Mouse (Mus musculus) lung, postnatal 0 days (tissue): ENCODE measurements around the gene Ppp1r14c. TPM values are rescaled to one million over a fixed set of nuclear protein-coding genes. Genes with fewer than 3 reads are reported as not detected.

Experiments
- ATAC-seq: fragments of 200-750 bp; cut with Nextera tagmentation; 2 replicates; pipeline ENCODE4 v1.8.0; 2017; ENCODE audit warnings: moderate library complexity
- DNase-seq: peaks from one replicate; pipeline ENCODE4 v3.0.0-alpha.2; 2016; ENCODE audit warnings: low spot score
- H3K27ac ChIP-seq: fragments of 300-500 bp; sonication (generic); 2 replicates; pipeline ENCODE4 v1.5.1; 2014; ENCODE audit warnings: antibody characterized with exemption, mild to moderate bottlenecking, low read length, mixed read lengths
- H3K27me3 ChIP-seq: fragments of 300-500 bp; sonication (generic); replicated peaks from 2 replicates; pipeline ENCODE4 v1.6.1; 2014; ENCODE audit warnings: low read length, mixed read lengths; ENCODE audit not compliant: insufficient read depth
- H3K36me3 ChIP-seq: fragments of 300-500 bp; sonication (generic); 2 replicates; pipeline ENCODE4 v1.6.1; 2014; ENCODE audit warnings: low read length, mixed read lengths; ENCODE audit not compliant: insufficient read depth
- H3K4me1 ChIP-seq: fragments of 300-500 bp; sonication (generic); 2 replicates; pipeline ENCODE4 v1.6.1; 2014; ENCODE audit warnings: antibody characterized with exemption, low read depth, low read length, mixed read lengths; ENCODE audit not compliant: insufficient read depth
- H3K4me2 ChIP-seq: fragments of 300-500 bp; sonication (generic); replicated peaks from 2 replicates; pipeline ENCODE4 v1.6.1; 2014; ENCODE audit warnings: low read depth, mild to moderate bottlenecking, low read length, moderate library complexity, mixed read lengths
- H3K4me3 ChIP-seq: fragments of 300-500 bp; sonication (generic); 2 replicates; pipeline ENCODE4 v1.5.1; 2014; ENCODE audit warnings: low read depth, low read length
- H3K9ac ChIP-seq: fragments of 300-500 bp; sonication (generic); replicated peaks from 2 replicates; pipeline ENCODE4 v1.6.1; 2014; ENCODE audit warnings: low read depth, mild to moderate bottlenecking
- H3K9me3 ChIP-seq: fragments of 300-500 bp; sonication (generic); 2 replicates; pipeline ENCODE4 v1.6.1; 2016; ENCODE audit warnings: low read length, mixed read lengths
- CTCF ChIP-seq: IDR thresholded peaks from 2 replicates; pipeline ENCODE4 v1.5.1; 2016; ENCODE audit warnings: antibody characterized with exemption, mild to moderate bottlenecking
- EP300 ChIP-seq: IDR thresholded peaks from 2 replicates; pipeline ENCODE4 v1.6.1; 2016; ENCODE audit warnings: antibody characterized with exemption, mild to moderate bottlenecking, control low read depth
- WGBS: fragments of 180-500 bp; shearing (Covaris S2); extraction: QIAGEN DNeasy Blood & Tissue Kit; methylation state at CpG from one replicate; pipeline ENCODE4 v1.1.7; 2014; 5-methylcytosine and 5-hydroxymethylcytosine counted together
- polyA plus RNA-seq: library from polyadenylated mRNA; unstranded; fragments of >200 nt; fragmentation: Nextera tagmentation; extraction: Ambion mirVana; gene quantifications from 2 replicates; pipeline ENCODE4 v1.2.1, GENCODE M21; 2015

Gene Ppp1r14c
- polyA plus RNA-seq, 1 experiment from 2014 or later, result 148 TPM

DNA sequence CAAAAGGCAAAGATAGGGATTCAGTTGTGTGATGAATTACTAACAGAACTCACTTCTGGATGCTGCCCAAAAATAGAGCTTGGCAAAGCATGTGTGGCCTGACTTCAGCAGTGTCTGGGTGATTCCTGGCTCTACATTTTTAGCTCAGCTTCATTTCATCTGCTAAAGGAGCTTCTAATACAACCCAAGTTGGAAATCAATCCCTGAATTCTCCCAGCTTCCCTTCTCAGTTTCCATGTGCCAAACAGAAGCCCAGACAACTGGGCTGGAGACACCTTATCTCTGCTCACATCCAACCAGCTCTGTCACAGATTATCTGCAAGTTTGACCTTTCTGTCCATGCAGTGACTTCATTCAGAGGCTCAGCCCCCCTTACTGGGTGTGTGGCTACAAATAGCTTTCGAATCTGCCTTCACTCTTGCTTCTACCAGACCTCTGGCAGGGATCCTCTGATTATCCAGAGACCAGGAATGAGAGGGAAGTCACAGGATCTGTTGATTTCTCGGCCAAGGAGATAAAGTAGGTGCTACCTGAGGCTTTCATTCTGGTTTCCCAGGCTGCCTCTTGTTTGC is 28.4 kb upstream of the Ppp1r14c start:
- TF ChIP-seq EP300, result 0 out of 2 replicates have a peak, but pooled peaks have one; percentile 17
- TF ChIP-seq CTCF, result no peak
- no peaks in the 10 kb centered on the region for H3K27me3 ChIP-seq
- no peak overlapping the region for H3K9ac ChIP-seq
- no peaks in the 10 kb centered on the region; the same call in 1 of the 2 replicates for H3K4me1 ChIP-seq
- H3K4me3 ChIP-seq, result no peak overlapping the region
- H3K9me3 ChIP-seq, result no peaks in the 10 kb centered on the region
- ATAC-seq (peak; percentile 57), DNase-seq (peak; percentile 28)
- WGBS, result 31% methylated on average over 2 of the region's 2 CpGs
- no peaks in the 10 kb centered on the region for H3K36me3 ChIP-seq
- H3K27ac ChIP-seq, result no peak overlapping the region
- no peak overlapping the region for H3K4me2 ChIP-seq

DNA sequence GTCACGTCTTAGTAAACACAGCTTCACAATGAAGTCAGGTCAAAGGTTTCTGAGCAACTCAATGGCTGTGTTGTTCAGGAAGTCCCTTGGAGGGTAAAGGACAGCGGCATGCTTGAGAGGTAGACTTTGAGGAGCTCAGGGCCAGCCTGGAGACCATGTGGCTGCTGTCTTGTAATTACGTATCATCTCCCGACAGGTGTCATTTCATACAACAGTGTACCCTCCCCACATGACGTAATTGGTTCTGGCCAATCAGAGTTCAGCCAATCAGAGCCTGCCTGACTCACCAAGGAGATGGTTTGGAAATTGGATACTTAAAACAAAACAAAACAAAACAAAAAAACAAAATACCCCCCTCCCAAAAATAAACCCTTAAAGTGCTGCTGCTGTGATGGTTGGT is 20.2 kb upstream of the Ppp1r14c start:
- Histone ChIP-seq H3K4me3 (no peak overlapping the region), H3K4me1 (no peaks in the 10 kb centered on the region), H3K9ac (no peak overlapping the region), H3K27ac (no peak overlapping the region), H3K4me2 (no peak overlapping the region), H3K9me3 (no peaks in the 10 kb centered on the region), H3K36me3 (no peaks in the 10 kb centered on the region), H3K27me3 (no peaks in the 10 kb centered on the region)
- no peak for DNase-seq
- WGBS, result 56% methylated on average over 5 of the region's 5 CpGs
- ATAC-seq, result no peak
- no peak for TF ChIP-seq EP300
- TF ChIP-seq CTCF, result no peak

DNA sequence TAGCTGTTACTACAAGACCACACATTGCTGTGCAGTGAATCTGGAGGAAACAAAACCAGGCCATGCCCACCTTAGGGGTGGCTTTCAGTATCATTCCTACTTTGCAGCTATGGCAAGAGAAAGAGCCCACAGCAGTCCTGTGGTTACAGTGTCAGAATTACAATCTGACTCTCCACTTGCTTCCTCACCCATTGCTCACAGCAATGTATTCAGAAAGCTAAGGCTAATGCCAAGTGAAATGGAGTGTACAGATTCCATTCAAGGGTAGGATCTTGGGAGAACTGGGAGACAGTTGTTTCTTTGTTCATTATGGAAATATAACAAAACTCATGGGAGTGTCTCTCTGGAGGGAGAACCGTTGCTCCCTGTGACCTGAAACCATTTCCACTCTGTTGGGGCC is 6.3 kb upstream of the Ppp1r14c start:
- no peak overlapping the region for H3K27ac ChIP-seq
- DNase-seq (no peak), ATAC-seq (no peak)
- WGBS, result 57% methylated on average over 1 of the region's 1 CpGs
- no peaks in the 10 kb centered on the region for H3K4me1 ChIP-seq
- no peaks in the 10 kb centered on the region for H3K36me3 ChIP-seq
- no peak overlapping the region for H3K4me3 ChIP-seq
- H3K9me3 ChIP-seq, result no peaks in the 10 kb centered on the region
- H3K27me3 ChIP-seq, result no peaks in the 10 kb centered on the region
- TF ChIP-seq EP300 (no peak), CTCF (no peak)
- H3K9ac ChIP-seq, result no peak overlapping the region
- H3K4me2 ChIP-seq, result no peak overlapping the region

- 38% methylated on average over 5 of the region's 5 CpGs for WGBS
- Histone ChIP-seq H3K4me1 (no peaks in the 10 kb centered on the region), H3K4me3 (peak overlapping the region; percentile 55), H3K9me3 (no peaks in the 10 kb centered on the region), H3K27ac (no peak overlapping the region), H3K27me3 (peaks cover 6% of the 10 kb centered on the region; the same call in 1 of the 2 replicates), H3K4me2 (peak overlapping the region; percentile 93), H3K9ac (no peak overlapping the region), H3K36me3 (no peaks in the 10 kb centered on the region)
- TF ChIP-seq CTCF (no peak), EP300 (no peak)
- DNase-seq (no peak), ATAC-seq (no peak)
Observed at GRCm38 (mm10) chr10:3365671-3366035, 204 bp upstream of the Ppp1r14c start.

DNA sequence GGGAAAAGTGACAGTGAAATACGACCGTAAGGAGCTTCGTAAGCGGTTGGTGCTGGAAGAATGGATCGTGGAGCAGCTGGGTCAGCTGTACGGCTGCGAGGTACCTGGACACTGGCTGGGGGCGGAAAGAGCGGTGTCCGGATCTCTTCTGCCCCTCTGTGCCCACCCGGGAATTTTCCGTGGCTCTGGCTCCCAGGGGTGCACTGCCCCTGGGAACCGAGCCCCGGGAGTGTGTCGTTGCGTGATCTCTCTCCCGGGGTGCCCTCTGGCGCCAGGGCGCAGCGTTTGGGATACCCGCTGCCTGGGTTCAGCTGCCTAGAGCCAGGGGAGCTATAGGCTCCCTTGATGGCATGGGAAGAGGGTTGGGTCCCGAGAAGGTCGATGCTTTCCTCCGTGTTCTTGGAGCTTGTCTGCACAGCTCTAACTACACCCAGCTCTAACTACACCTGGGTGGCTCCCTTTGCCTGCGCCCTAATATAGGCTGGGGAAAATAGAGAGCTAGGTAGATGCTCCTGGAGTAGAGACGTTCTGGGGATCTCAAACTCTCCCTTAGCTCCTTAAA is 1.1 kb downstream of the Ppp1r14c start:
- peak overlapping the region; percentile 93 for H3K4me2 ChIP-seq
- H3K9me3 ChIP-seq, result no peaks in the 10 kb centered on the region
- no peaks in the 10 kb centered on the region for H3K36me3 ChIP-seq
- under 1% methylated on average over 23 of the region's 26 CpGs for WGBS
- TF ChIP-seq CTCF (peak; percentile 24; the same call in 1 of the 2 replicates), EP300 (no peak)
- no peaks in the 10 kb centered on the region for H3K4me1 ChIP-seq
- peak overlapping the region; percentile 29; the same call in 1 of the 2 replicates for H3K9ac ChIP-seq
- peaks cover 6% of the 10 kb centered on the region; the same call in 1 of the 2 replicates for H3K27me3 ChIP-seq
- peak overlapping the region; percentile 55 for H3K4me3 ChIP-seq
- DNase-seq (no peak), ATAC-seq (peak; percentile 42)
- H3K27ac ChIP-seq, result no peak overlapping the region

DNA sequence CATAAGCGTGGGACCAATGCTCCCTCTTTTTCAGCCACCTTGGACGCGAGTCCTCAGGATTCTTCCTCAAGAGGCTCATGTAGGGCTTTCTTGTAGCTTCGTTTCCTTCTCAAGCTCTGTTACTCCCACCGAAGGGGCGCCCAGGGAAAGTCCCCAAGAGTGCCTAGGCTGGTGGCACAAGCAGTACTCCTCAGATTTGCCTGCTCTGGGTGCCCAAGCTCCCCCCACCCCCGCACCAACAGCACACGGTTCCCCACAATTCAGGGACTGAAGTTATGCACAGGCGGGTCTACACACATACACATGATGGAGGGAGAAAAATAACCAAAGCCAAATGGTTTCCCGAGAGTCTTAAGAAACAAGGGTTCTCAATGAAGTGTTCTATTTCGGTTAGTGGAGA is 1.6 kb downstream of the Ppp1r14c start:
- H3K9ac ChIP-seq, result peak overlapping the region; percentile 29; the same call in 1 of the 2 replicates
- WGBS, result 17% methylated on average over 11 of the region's 11 CpGs
- peak; percentile 14; the same call in 1 of the 2 replicates for ATAC-seq
- H3K4me2 ChIP-seq, result peak overlapping the region; percentile 93
- no peaks in the 10 kb centered on the region for H3K36me3 ChIP-seq
- peaks cover 6% of the 10 kb centered on the region; the same call in 1 of the 2 replicates for H3K27me3 ChIP-seq
- peak; percentile 13 for DNase-seq
- TF ChIP-seq EP300, result no peak
- no peak for TF ChIP-seq CTCF
- peak overlapping the region; percentile 55 for H3K4me3 ChIP-seq
- H3K27ac ChIP-seq, result no peak overlapping the region
- no peaks in the 10 kb centered on the region for H3K4me1 ChIP-seq
- no peaks in the 10 kb centered on the region for H3K9me3 ChIP-seq
